Mouse (Mus musculus) lung, postnatal 0 days (tissue): ENCODE measurements at regions not wholly inside any gene's neighbourhood (a gene's known extent, or its start where the extent isn't known, plus 50 kb on each side); places are given as distances from the start of the nearest gene placed in this dataset.

Experiments used
- CTCF ChIP-seq: IDR thresholded peaks from 2 replicates; pipeline ENCODE4 v1.5.1; 2016; ENCODE audit warnings: antibody characterized with exemption, mild to moderate bottlenecking
- EP300 ChIP-seq: IDR thresholded peaks from 2 replicates; pipeline ENCODE4 v1.6.1; 2016; ENCODE audit warnings: antibody characterized with exemption, mild to moderate bottlenecking, control low read depth

DNA sequence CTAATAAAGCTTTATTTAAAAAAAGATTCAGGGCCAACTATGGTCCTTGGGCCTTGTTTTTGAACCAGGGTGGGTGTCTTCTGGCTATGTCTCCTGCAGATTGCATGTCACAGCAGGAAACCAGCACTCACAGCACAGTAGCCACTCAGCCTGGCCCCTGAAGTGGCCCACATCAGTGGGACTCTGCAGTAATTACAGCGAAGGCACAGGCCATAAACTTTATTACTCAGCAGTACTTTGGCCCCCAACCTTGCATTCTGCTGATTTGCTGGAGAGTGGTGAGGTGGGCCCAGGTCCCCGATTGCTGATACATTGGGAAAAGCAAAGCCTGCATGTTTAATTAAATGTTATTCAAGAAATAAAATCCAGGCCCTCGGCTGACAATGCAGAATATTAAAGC is 303.6 kb upstream of the Kdm8 start:
- TF ChIP-seq CTCF (no peak), EP300 (no peak)
